Mouse (Mus musculus): ENCODE data around the gene Ms4a3.

Ms4a3 gene

GRCm38 (mm10) chr19:11640732-11641131 lies at the start of gene Ms4a3:
Gene Ms4a3 (minus strand): TSS chr19:11640851.
- no peak for DNase-seq (ENCODE audit: extremely low read depth, low read depth, low spot score)

- DNase-seq (ENCODE audit: extremely low read depth, low read depth, low spot score) = no peak
These were observed 20.9 kb upstream of the Ms4a3 start for GRCm38 (mm10) chr19:11661562-11661961.

- no peak for DNase-seq (ENCODE audit: extremely low read depth, low read depth, low spot score)
These were observed 19.8 kb upstream of the Ms4a3 start, which contains the start of gene Oosp2 for GRCm38 (mm10) chr19:11660459-11660858. Gene Oosp2 (minus strand): TSS chr19:11660559.

- no peak for DNase-seq (ENCODE audit: extremely low read depth, low read depth, low spot score)
These were observed 18.5 kb upstream of the Ms4a3 start for GRCm38 (mm10) chr19:11659142-11659541.

- DNase-seq (ENCODE audit: extremely low read depth, low read depth, low spot score) = no peak
These were observed 8.9 kb upstream of the Ms4a3 start for GRCm38 (mm10) chr19:11649564-11649963.

- DNase-seq (ENCODE audit: extremely low read depth, low read depth, low spot score) = no peak
These were observed 5.5 kb upstream of the Ms4a3 start for GRCm38 (mm10) chr19:11646166-11646565.

- no peak for DNase-seq (ENCODE audit: extremely low read depth, low read depth, low spot score)
These were observed 1.6 kb downstream of the Ms4a3 start for GRCm38 (mm10) chr19:11639038-11639437.

GRCm38 (mm10) chr19:11635572-11635971 lies 5.1 kb downstream of the Ms4a3 start:
- DNase-seq (ENCODE audit: extremely low read depth, low read depth, low spot score) = no peak

GRCm38 (mm10) chr19:11634330-11634729 lies 6.3 kb downstream of the Ms4a3 start:
- DNase-seq (ENCODE audit: extremely low read depth, low read depth, low spot score) = no peak

GRCm38 (mm10) chr19:11633732-11634131 lies 6.9 kb downstream of the Ms4a3 start:
- DNase-seq (ENCODE audit: extremely low read depth, low read depth, low spot score) = no peak

- no peak for DNase-seq (ENCODE audit: extremely low read depth, low read depth, low spot score)
These were observed 15.4 kb downstream of the Ms4a3 start for GRCm38 (mm10) chr19:11625231-11625630.

GRCm38 (mm10) chr19:11624800-11625199 lies 15.9 kb downstream of the Ms4a3 start:
- DNase-seq (ENCODE audit: extremely low read depth, low read depth, low spot score) = no peak

GRCm38 (mm10) chr19:11623551-11623950 lies 17.1 kb downstream of the Ms4a3 start, which contains the start of gene Ms4a2:
Gene Ms4a2 (minus strand): TSS chr19:11623719.
- DNase-seq (ENCODE audit: extremely low read depth, low read depth, low spot score) = no peak

- no peak for DNase-seq (ENCODE audit: extremely low read depth, low read depth, low spot score)
These were observed 22.7 kb downstream of the Ms4a3 start for GRCm38 (mm10) chr19:11617983-11618382.

GRCm38 (mm10) chr19:11614805-11615204 lies 25.8 kb downstream of the Ms4a3 start:
- no peak for DNase-seq (ENCODE audit: extremely low read depth, low read depth, low spot score)

GRCm38 (mm10) chr19:11613776-11614443 lies 26.7 kb downstream of the Ms4a3 start:
- DNase-seq (ENCODE audit: extremely low read depth, low read depth, low spot score) = no peak

GRCm38 (mm10) chr19:11613084-11613483 lies 27.6 kb downstream of the Ms4a3 start:
- DNase-seq (ENCODE audit: extremely low read depth, low read depth, low spot score) = no peak

- DNase-seq (ENCODE audit: extremely low read depth, low read depth, low spot score) = no peak
These were observed 28.4 kb downstream of the Ms4a3 start for GRCm38 (mm10) chr19:11612293-11612692.

GRCm38 (mm10) chr19:11611541-11611945 lies 29.1 kb downstream of the Ms4a3 start:
- no peak for DNase-seq (ENCODE audit: extremely low read depth, low read depth, low spot score)

GRCm38 (mm10) chr19:11608172-11608571 lies 32.5 kb downstream of the Ms4a3 start:
- no peak for DNase-seq (ENCODE audit: extremely low read depth, low read depth, low spot score)

GRCm38 (mm10) chr19:11604603-11605002 lies 36.0 kb downstream of the Ms4a3 start, which contains the start of gene Ms4a6d:
Gene Ms4a6d (minus strand): TSS chr19:11604849.
- no peak for DNase-seq (ENCODE audit: extremely low read depth, low read depth, low spot score)

GRCm38 (mm10) chr19:11602026-11602425 lies 38.6 kb downstream of the Ms4a3 start:
- DNase-seq (ENCODE audit: extremely low read depth, low read depth, low spot score) = no peak

GRCm38 (mm10) chr19:11601349-11601748 lies 39.3 kb downstream of the Ms4a3 start:
- no peak for DNase-seq (ENCODE audit: extremely low read depth, low read depth, low spot score)
